Mouse (Mus musculus) lung, postnatal 14 days (tissue): Measurements from ENCODE around the gene Msmb.
A peak's percentile ranks its signal among the peaks of the same experiment; 100 is the strongest.
"Not testable (repeated sequence)": the region's sequence is repeated elsewhere in the genome, so short reads cannot be mapped to it uniquely, and the experiment has no call there.

Experiments
- DNase-seq: peaks from one replicate; pipeline ENCODE4 v3.0.0; 2021

The Msmb gene

GRCm38 (mm10) chr14:32146578-32146977 lies 4.8 kb downstream of the Msmb start:
- DNase-seq, result no peak

GRCm38 (mm10) chr14:32150872-32151271 lies 9.0 kb downstream of the Msmb start:
- no peak for DNase-seq

- DNase-seq, result no peak
Observed at GRCm38 (mm10) chr14:32152243-32152965, 10.6 kb downstream of the Msmb start.

- no peak for DNase-seq
Observed at GRCm38 (mm10) chr14:32153156-32153555, 11.3 kb downstream of the Msmb start.

GRCm38 (mm10) chr14:32154758-32155157 lies 12.9 kb downstream of the Msmb start:
- no peak for DNase-seq

- no peak for DNase-seq
Observed at GRCm38 (mm10) chr14:32159150-32159670, 17.4 kb downstream of the Msmb start.

GRCm38 (mm10) chr14:32159690-32160246 lies 17.9 kb downstream of the Msmb start, which contains the start of gene Ncoa4:
Gene Ncoa4 (plus strand): TSS chr14:32159865.
- peak; percentile 99 for DNase-seq

GRCm38 (mm10) chr14:32160563-32160962 lies 18.7 kb downstream of the Msmb start:
- DNase-seq, result no peak

GRCm38 (mm10) chr14:32161090-32161885 lies 19.5 kb downstream of the Msmb start:
- DNase-seq, result no peak

GRCm38 (mm10) chr14:32162231-32162630 lies 20.4 kb downstream of the Msmb start:
- DNase-seq, result no peak

- no peak for DNase-seq
Observed at GRCm38 (mm10) chr14:32163203-32163888, 21.5 kb downstream of the Msmb start.

GRCm38 (mm10) chr14:32164173-32165051 lies 22.6 kb downstream of the Msmb start:
- no peak for DNase-seq

GRCm38 (mm10) chr14:32165278-32166061 lies 23.6 kb downstream of the Msmb start:
- DNase-seq, result peak; percentile 76

- DNase-seq, result no peak
Observed at GRCm38 (mm10) chr14:32166062-32166441, 24.2 kb downstream of the Msmb start.

- peak; percentile 27 for DNase-seq
Observed at GRCm38 (mm10) chr14:32166840-32167239, 25.0 kb downstream of the Msmb start.

GRCm38 (mm10) chr14:32167326-32167725 lies 25.5 kb downstream of the Msmb start:
- no peak for DNase-seq

- no peak for DNase-seq
Observed at GRCm38 (mm10) chr14:32168653-32169231, 26.9 kb downstream of the Msmb start.

- no peak for DNase-seq
Observed at GRCm38 (mm10) chr14:32170137-32170536, 28.3 kb downstream of the Msmb start.

- DNase-seq, result no peak
Observed at GRCm38 (mm10) chr14:32175310-32175709, 33.5 kb downstream of the Msmb start.

GRCm38 (mm10) chr14:32176590-32176989 lies 34.8 kb downstream of the Msmb start:
- DNase-seq, result not testable (repeated sequence)
